ENCODE assay signal across 7 mouse cellular contexts in the genomic region with DNA sequence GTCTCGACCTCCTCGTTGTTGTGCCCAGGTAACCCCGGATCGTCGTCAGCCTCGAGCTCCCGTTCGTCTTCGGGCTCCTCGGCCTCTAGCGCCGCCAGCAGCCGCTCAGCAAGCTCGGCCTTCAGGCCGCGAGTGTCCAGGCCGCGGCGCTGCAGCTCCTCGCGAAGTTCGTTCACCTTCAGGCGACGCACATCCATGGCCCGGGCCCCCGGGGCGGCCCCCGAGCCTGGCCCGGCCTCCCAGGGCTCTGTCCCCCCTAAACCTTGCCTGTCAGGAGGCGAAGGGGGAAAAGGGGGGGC. TPM values are rescaled to one million over a fixed set of nuclear protein-coding genes. Genes with fewer than 3 reads are reported as not detected.
DNase-seq lines count a peak whose midpoint lies in the region; ATAC-seq and TF ChIP-seq lines count a peak whose summit lies in the region.

No protein-coding gene starts in this region.

- DNase-seq in lung, postnatal 4 days = no peak
- DNase-seq in T-cell, adult 2 months (ENCODE audit: low spot score) = no peak
- no peak for DNase-seq in cerebellum, postnatal 4 days (ENCODE audit: low spot score in 2 of 2)

- H3K27ac ChIP-seq in lung, embryonic 15.5 days = peak overlapping the region; percentile 97
- peak overlapping the region; percentile 99 for H3K27ac ChIP-seq in embryonic facial prominence, embryonic 15.5 days (replicated peaks)
- H3K27ac ChIP-seq in intestine, postnatal 0 days (ENCODE audit: low read depth, low read length) = peak overlapping the region; percentile 99
- peak overlapping the region; percentile 98 for H3K27ac ChIP-seq in neural tube, embryonic 15.5 days (replicated peaks)

- peaks cover 23% of the 10 kb centered on the region for H3K36me3 ChIP-seq in lung, embryonic 15.5 days
- H3K36me3 ChIP-seq in embryonic facial prominence, embryonic 15.5 days = peaks cover 35% of the 10 kb centered on the region
- peaks cover 19% of the 10 kb centered on the region for H3K36me3 ChIP-seq in intestine, postnatal 0 days (ENCODE audit: control insufficient read depth, insufficient read depth)
- H3K36me3 ChIP-seq in neural tube, embryonic 15.5 days = peaks cover 25% of the 10 kb centered on the region

- no peaks in the 10 kb centered on the region for H3K27me3 ChIP-seq in lung, embryonic 15.5 days
- H3K27me3 ChIP-seq in embryonic facial prominence, embryonic 15.5 days = no peaks in the 10 kb centered on the region
- H3K27me3 ChIP-seq in intestine, postnatal 0 days (replicated peaks; ENCODE audit: control insufficient read depth, insufficient read depth, low read length) = no peaks in the 10 kb centered on the region
- H3K27me3 ChIP-seq in neural tube, embryonic 15.5 days (replicated peaks) = no peaks in the 10 kb centered on the region

- WGBS in lung, embryonic 15.5 days = 0% methylated on average over 30 of the region's 30 CpGs
- 1% methylated on average over 30 of the region's 30 CpGs for WGBS in embryonic facial prominence, embryonic 15.5 days
- under 1% methylated on average over 30 of the region's 30 CpGs for WGBS in intestine, postnatal 0 days
- under 1% methylated on average over 30 of the region's 30 CpGs for WGBS in neural tube, embryonic 15.5 days

- H3K4me3 ChIP-seq in lung, embryonic 15.5 days = peak overlapping the region; percentile 95
- H3K4me3 ChIP-seq in embryonic facial prominence, embryonic 15.5 days (replicated peaks) = peak overlapping the region; percentile 77
- H3K4me3 ChIP-seq in intestine, postnatal 0 days (ENCODE audit: low read depth, low read length) = peak overlapping the region; percentile 99
- H3K4me3 ChIP-seq in neural tube, embryonic 15.5 days (replicated peaks) = peak overlapping the region; percentile 94

- ATAC-seq in lung, embryonic 15.5 days (ENCODE audit: borderline replicate concordance, extremely low read depth, low FRiP score, low TSS enrichment) = no peak
- ATAC-seq in embryonic facial prominence, embryonic 15.5 days (ENCODE audit: insufficient number of reproducible peaks, low FRiP score, low TSS enrichment, low read depth) = no peak
- no peak for ATAC-seq in intestine, postnatal 0 days
- no peak for ATAC-seq in neural tube, embryonic 15.5 days (ENCODE audit: low FRiP score)

- H3K4me1 ChIP-seq in lung, embryonic 15.5 days = peaks cover 20% of the 10 kb centered on the region
- H3K4me1 ChIP-seq in embryonic facial prominence, embryonic 15.5 days = peaks cover 25% of the 10 kb centered on the region
- H3K4me1 ChIP-seq in intestine, postnatal 0 days (replicated peaks; ENCODE audit: control insufficient read depth, insufficient read depth, low read length) = peaks cover 9% of the 10 kb centered on the region; the same call in 1 of the 2 replicates
- H3K4me1 ChIP-seq in neural tube, embryonic 15.5 days = peaks cover 28% of the 10 kb centered on the region

- H3K4me2 ChIP-seq in lung, embryonic 15.5 days = peak overlapping the region; percentile 80
- peak overlapping the region; percentile 89 for H3K4me2 ChIP-seq in embryonic facial prominence, embryonic 15.5 days (replicated peaks)
- peak overlapping the region; percentile 76 for H3K4me2 ChIP-seq in intestine, postnatal 0 days (replicated peaks; ENCODE audit: low read depth)
- H3K4me2 ChIP-seq in neural tube, embryonic 15.5 days = peak overlapping the region; percentile 94

- peak; percentile 69 for TF ChIP-seq CTCF in intestine, postnatal 0 days (IDR thresholded peaks at IDR 0.05; ENCODE audit: low read depth)

- no peaks in the 10 kb centered on the region for H3K9me3 ChIP-seq in lung, embryonic 15.5 days
- H3K9me3 ChIP-seq in embryonic facial prominence, embryonic 15.5 days (replicated peaks) = no peaks in the 10 kb centered on the region
- no peaks in the 10 kb centered on the region for H3K9me3 ChIP-seq in intestine, postnatal 0 days (ENCODE audit: control insufficient read depth)
- no peaks in the 10 kb centered on the region for H3K9me3 ChIP-seq in neural tube, embryonic 15.5 days (replicated peaks)

- peak overlapping the region; percentile 99 for H3K9ac ChIP-seq in lung, embryonic 15.5 days
- H3K9ac ChIP-seq in embryonic facial prominence, embryonic 15.5 days = peak overlapping the region; percentile 96
- H3K9ac ChIP-seq in intestine, postnatal 0 days (ENCODE audit: low read depth, low read length) = peak overlapping the region; percentile 100
- H3K9ac ChIP-seq in neural tube, embryonic 15.5 days (replicated peaks) = peak overlapping the region; percentile 97

RNA-seq across cellular contexts. Expression of a gene that starts 0.2 kb away (rescaled TPM):
- 56.9 and 58.5 TPM in 2 replicates for polyA plus RNA-seq in lung, embryonic 15.5 days (2015; fragmentation: Nextera tagmentation; extraction: Ambion mirVana)
- 56.8 and 61.0 TPM in 2 replicates for polyA plus RNA-seq in embryonic facial prominence, embryonic 15.5 days (2015; fragmentation: Nextera tagmentation; extraction: Ambion mirVana)
- polyA plus RNA-seq in intestine, postnatal 0 days (2015; fragmentation: Nextera tagmentation; extraction: Ambion mirVana) = 32.1 TPM in 2 replicates
- 37.3 and 43.9 TPM in 2 replicates for polyA plus RNA-seq in neural tube, embryonic 15.5 days (2015; fragmentation: Nextera tagmentation; extraction: Ambion mirVana)

RNA-seq across cellular contexts. Expression of a gene that starts 34.1 kb away (rescaled TPM):
- 53.7 and 56.5 TPM in 2 replicates for polyA plus RNA-seq in lung, embryonic 15.5 days (2015; fragmentation: Nextera tagmentation; extraction: Ambion mirVana)
- 112 and 124 TPM in 2 replicates for polyA plus RNA-seq in embryonic facial prominence, embryonic 15.5 days (2015; fragmentation: Nextera tagmentation; extraction: Ambion mirVana)
- polyA plus RNA-seq in intestine, postnatal 0 days (2015; fragmentation: Nextera tagmentation; extraction: Ambion mirVana) = 52.1 and 58.8 TPM in 2 replicates
- 27.6 and 35.8 TPM in 2 replicates for polyA plus RNA-seq in neural tube, embryonic 15.5 days (2015; fragmentation: Nextera tagmentation; extraction: Ambion mirVana)

RNA-seq across cellular contexts. Expression of a gene that starts 35.5 kb away (rescaled TPM):
- 18.2 and 19.2 TPM in 2 replicates for polyA plus RNA-seq in lung, embryonic 15.5 days (2015; fragmentation: Nextera tagmentation; extraction: Ambion mirVana)
- polyA plus RNA-seq in embryonic facial prominence, embryonic 15.5 days (2015; fragmentation: Nextera tagmentation; extraction: Ambion mirVana) = 25.2 and 32.8 TPM in 2 replicates
- 15.9 and 16.5 TPM in 2 replicates for polyA plus RNA-seq in intestine, postnatal 0 days (2015; fragmentation: Nextera tagmentation; extraction: Ambion mirVana)
- 30.2 and 33.2 TPM in 2 replicates for polyA plus RNA-seq in neural tube, embryonic 15.5 days (2015; fragmentation: Nextera tagmentation; extraction: Ambion mirVana)
